Mouse (Mus musculus): ENCODE data around the gene Gpr183.
A peak's percentile ranks its signal among the peaks of the same experiment; 100 is the strongest.

Gpr183 gene

GRCm38 (mm10) chr14:121931594-121931993, 33.4 kb downstream of the Gpr183 start:
- no peak for DNase-seq (ENCODE audit: low read depth)

- no peak for DNase-seq (ENCODE audit: low read depth)
Measured at GRCm38 (mm10) chr14:121930731-121931383, 34.1 kb downstream of the Gpr183 start.

DNA sequence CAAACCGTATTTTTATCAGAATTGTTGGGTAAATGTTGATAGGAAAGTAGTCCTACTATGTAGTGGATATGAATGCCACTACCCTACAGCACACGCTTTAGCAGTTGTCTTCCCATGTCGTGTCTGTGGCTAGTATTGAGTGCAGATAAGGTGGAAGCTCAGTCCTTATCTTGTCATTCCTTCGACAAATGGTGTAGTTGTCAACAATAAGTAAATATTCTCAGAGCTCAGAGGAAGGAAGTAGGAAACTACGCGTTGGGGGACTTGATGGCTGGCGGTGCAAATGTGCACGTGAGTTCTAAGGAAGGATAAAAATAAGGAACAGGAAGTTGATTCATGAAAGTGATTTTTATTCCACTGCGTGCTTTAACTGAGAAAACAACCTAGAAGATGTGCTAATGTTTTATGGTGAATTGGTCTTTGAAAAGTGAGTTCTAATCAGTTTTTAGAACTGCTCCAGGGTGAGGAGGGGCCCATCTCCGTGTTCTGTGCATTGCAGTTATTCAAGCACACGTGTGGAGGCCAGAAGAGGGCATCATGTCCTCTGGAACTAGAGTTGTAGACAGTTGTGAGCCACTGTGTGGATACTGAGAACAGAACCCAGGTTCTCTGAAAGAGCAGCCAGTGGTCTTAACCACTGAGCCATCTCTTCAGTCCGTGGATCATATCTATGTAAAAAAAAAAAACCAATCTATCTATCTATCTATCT, 35.6 kb downstream of the Gpr183 start:
- no peak for DNase-seq (ENCODE audit: low read depth)

- peak; percentile 82 for DNase-seq (ENCODE audit: low read depth)
Measured at GRCm38 (mm10) chr14:121928375-121929137, 36.4 kb downstream of the Gpr183 start.

- DNase-seq (ENCODE audit: low read depth): no peak
Measured at GRCm38 (mm10) chr14:121927451-121927850, 37.5 kb downstream of the Gpr183 start.

DNA sequence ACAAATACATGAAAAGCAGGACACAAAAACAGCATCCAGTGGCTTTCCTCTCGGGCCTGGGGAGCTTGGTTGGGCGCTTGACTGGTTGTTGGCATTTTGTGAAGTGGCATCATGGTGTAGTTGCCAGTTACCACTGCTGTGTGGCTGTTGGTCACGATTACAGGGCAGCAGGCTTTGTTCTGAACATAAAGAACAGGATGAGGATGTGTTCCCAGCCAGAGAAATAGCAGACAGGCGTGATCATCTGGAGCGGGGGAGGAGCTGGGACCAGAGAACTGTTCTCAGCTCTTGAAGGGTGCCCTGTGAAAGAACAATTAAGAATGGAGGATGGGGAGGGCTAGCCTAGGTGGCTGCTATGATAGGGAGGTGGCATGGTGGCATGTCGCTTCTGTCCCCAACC, 38.1 kb downstream of the Gpr183 start:
- DNase-seq (ENCODE audit: low read depth): no peak

GRCm38 (mm10) chr14:121924876-121925275, 40.1 kb downstream of the Gpr183 start:
- DNase-seq (ENCODE audit: low read depth): no peak

GRCm38 (mm10) chr14:121922731-121923130, 42.3 kb downstream of the Gpr183 start:
- no peak for DNase-seq (ENCODE audit: low read depth)

- no peak for DNase-seq (ENCODE audit: low read depth)
Measured at GRCm38 (mm10) chr14:121922016-121922415, 43.0 kb downstream of the Gpr183 start.

GRCm38 (mm10) chr14:121920511-121921124, 44.4 kb downstream of the Gpr183 start:
- DNase-seq (ENCODE audit: low read depth): no peak

GRCm38 (mm10) chr14:121919752-121920151, 45.2 kb downstream of the Gpr183 start:
- DNase-seq (ENCODE audit: low read depth): peak; percentile 61

- DNase-seq (ENCODE audit: low read depth): no peak
Measured at GRCm38 (mm10) chr14:121918266-121918665, 46.7 kb downstream of the Gpr183 start.

- DNase-seq (ENCODE audit: low read depth): no peak
Measured at GRCm38 (mm10) chr14:121916311-121917094, 48.5 kb downstream of the Gpr183 start.

- no peak for DNase-seq (ENCODE audit: low read depth)
Measured at GRCm38 (mm10) chr14:121915621-121916020, 49.4 kb downstream of the Gpr183 start, which contains the start of gene Gpr18. TSS of gene Gpr18 (minus strand) at chr14:121915781.

DNA sequence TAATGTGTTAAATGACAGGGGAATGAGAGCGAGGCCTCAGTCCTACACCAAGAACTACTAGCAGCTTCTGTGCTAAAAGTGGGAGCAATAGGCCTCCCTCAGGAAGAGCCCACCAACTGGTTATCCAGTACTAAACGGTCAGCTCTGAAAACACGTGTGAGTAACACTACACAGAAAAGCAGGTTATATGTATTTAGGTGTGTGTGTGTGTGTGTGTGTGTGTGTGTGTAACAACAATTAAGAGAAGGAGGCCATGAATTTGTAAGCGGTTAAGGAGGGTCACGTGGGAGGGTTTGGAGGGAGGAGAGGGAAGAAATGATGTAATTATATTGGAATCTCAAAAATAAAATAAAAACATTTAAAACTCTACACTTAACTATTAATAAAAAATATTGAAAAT, 49.9 kb downstream of the Gpr183 start:
- no peak for DNase-seq (ENCODE audit: low read depth)

DNA sequence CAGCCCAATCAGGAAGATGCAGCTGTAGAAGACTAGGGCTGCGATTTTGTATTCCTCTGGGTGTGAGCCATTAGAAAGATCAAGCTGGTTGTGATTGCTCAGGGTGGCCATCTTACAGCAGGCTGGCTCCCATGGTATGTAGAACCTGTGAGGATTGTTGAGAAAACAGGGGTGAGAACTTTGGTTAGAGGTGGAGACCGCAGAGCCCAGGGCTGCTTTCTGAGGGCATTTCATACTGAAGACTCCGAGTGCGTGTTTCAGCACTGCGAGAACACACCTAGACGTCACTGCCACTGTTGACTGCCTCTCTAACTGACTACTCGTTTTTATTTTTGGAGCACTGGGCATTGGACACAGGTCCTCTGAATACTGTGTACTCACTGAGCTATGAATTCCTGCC, 52.5 kb downstream of the Gpr183 start:
- DNase-seq (ENCODE audit: low read depth): no peak

- DNase-seq (ENCODE audit: low read depth): no peak
Measured at GRCm38 (mm10) chr14:121909868-121910267, 55.1 kb downstream of the Gpr183 start.

DNA sequence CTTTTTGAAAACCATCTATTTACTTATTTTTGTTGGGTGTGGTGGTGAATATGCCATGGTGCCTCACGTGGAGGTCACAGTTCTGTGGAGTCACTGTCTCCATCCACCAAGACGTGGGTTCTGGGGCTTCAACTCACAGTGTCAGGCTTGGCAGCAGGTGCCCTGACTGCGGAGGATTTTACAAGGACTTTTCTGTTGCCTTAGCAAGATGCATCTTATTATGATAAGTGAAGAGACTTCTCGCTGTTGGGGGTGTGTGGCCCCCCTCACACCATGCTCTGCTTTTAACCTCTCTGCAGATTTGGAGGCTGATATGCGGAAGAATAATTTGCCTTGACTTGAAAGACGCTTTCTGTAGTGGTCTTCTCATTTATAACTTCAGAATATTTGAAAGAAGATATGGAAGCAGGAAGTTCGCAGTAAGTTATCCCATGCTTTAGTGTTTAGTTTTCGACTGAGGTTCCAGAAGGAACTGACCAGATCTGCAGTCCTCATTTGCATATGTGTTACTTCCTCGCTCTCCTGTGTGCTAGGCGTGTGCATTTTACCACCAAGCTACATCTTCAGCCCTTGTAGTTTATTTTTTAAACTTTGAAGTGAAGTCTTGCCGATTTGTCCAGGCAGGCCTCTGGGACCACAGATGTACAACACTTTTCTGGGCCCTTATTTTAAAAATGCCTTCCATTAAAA, 57.9 kb downstream of the Gpr183 start:
- no peak for DNase-seq (ENCODE audit: low read depth)

GRCm38 (mm10) chr14:121906341-121906991, 58.5 kb downstream of the Gpr183 start:
- DNase-seq (ENCODE audit: low read depth): no peak

- DNase-seq (ENCODE audit: low read depth): no peak
Measured at GRCm38 (mm10) chr14:121904754-121905153, 60.2 kb downstream of the Gpr183 start.
